Mouse (Mus musculus) liver (tissue): ENCODE measurements around the gene Lime1.

Experiments
- DNase-seq: peaks from one replicate; pipeline ENCODE4 v3.0.0-alpha.2; 2020; ENCODE audit warnings: mixed read lengths

The Lime1 gene

GRCm38 (mm10) chr2:181379778-181380177, at the start of gene Lime1:
Lime1 (plus strand) TSS chr2:181380078.
- DNase-seq, result no peak

GRCm38 (mm10) chr2:181332542-181332941, 47.3 kb upstream of the Lime1 start:
- DNase-seq, result no peak

- peak; percentile 62 for DNase-seq
These were observed 45.9 kb upstream of the Lime1 start for GRCm38 (mm10) chr2:181334023-181334422.

GRCm38 (mm10) chr2:181340426-181340825, 39.5 kb upstream of the Lime1 start:
- DNase-seq, result no peak

- no peak for DNase-seq
These were observed 37.1 kb upstream of the Lime1 start for GRCm38 (mm10) chr2:181342766-181343165.

- DNase-seq, result no peak
These were observed 23.1 kb upstream of the Lime1 start for GRCm38 (mm10) chr2:181356780-181357179.

GRCm38 (mm10) chr2:181363946-181364345, 15.9 kb upstream of the Lime1 start:
- DNase-seq, result no peak

- no peak for DNase-seq
These were observed 15.4 kb upstream of the Lime1 start for GRCm38 (mm10) chr2:181364487-181364859.

- peak; percentile 90 for DNase-seq
These were observed 14.8 kb upstream of the Lime1 start, which contains the start of the genes Zgpat and Arfrp1 for GRCm38 (mm10) chr2:181364860-181365596. Zgpat (plus strand) TSS chr2:181364928. Arfrp1 (minus strand) TSS chr2:181365404.

GRCm38 (mm10) chr2:181365655-181366075, 14.2 kb upstream of the Lime1 start:
- peak; percentile 48 for DNase-seq

GRCm38 (mm10) chr2:181370001-181370400, 9.9 kb upstream of the Lime1 start:
- no peak for DNase-seq

- DNase-seq, result no peak
These were observed 4.1 kb upstream of the Lime1 start for GRCm38 (mm10) chr2:181375787-181376186.

GRCm38 (mm10) chr2:181377230-181377629, 2.6 kb upstream of the Lime1 start:
- DNase-seq, result no peak

GRCm38 (mm10) chr2:181378701-181379100, 1.2 kb upstream of the Lime1 start:
- DNase-seq, result no peak

- DNase-seq, result no peak
These were observed 373 bp downstream of the Lime1 start for GRCm38 (mm10) chr2:181380251-181380650.

- no peak for DNase-seq
These were observed 1.2 kb downstream of the Lime1 start for GRCm38 (mm10) chr2:181381107-181381506.

- DNase-seq, result no peak
These were observed 1.9 kb downstream of the Lime1 start for GRCm38 (mm10) chr2:181381631-181382306.

GRCm38 (mm10) chr2:181384463-181384862, 4.6 kb downstream of the Lime1 start:
- DNase-seq, result no peak

- DNase-seq, result no peak
These were observed 5.1 kb downstream of the Lime1 start for GRCm38 (mm10) chr2:181384919-181385391.

- no peak for DNase-seq
These were observed 6.0 kb downstream of the Lime1 start for GRCm38 (mm10) chr2:181385885-181386284.

GRCm38 (mm10) chr2:181386663-181387210, 6.9 kb downstream of the Lime1 start:
- DNase-seq, result no peak

- no peak for DNase-seq
These were observed 10.4 kb downstream of the Lime1 start for GRCm38 (mm10) chr2:181390136-181390870.

GRCm38 (mm10) chr2:181391022-181391421, 11.1 kb downstream of the Lime1 start:
- no peak for DNase-seq
